Comparison of ENCODE assay signal across 29 mouse cellular contexts in the genomic region with DNA sequence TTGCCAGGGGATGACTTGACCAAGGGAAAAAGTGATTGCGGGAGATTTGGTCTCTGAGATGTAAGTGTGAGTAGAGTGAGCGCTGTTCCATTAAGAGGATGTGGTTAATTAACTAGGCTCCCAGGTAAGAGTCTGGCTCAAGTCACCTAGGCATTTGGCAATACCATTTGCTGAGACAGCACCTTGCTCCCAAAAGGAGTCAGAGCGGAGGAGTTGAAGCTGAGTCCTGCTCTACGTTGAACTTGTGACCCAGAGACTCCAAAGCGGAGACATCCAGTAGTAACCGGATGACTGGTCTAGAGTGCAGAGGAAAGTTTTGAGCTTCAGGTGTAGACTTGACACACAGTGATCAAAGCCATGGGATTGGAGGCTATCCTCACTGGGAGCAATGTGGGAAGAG. TPM values are rescaled to one million over a fixed set of nuclear protein-coding genes. Genes with fewer than 3 reads are reported as not detected.
DNase-seq lines count a peak whose midpoint lies in the region; ATAC-seq lines count a peak whose summit lies in the region.
"Had no signal": no experiment of that assay in that cellular context is flagged by ENCODE, and none has a peak within 500 bp of the region (broad histone marks: within the 10 kb centered on the region; RNA-seq: fewer than 3 reads in every experiment).

No protein-coding gene starts in this region.

- 90% methylated on average over 6 of the region's 6 CpGs for WGBS in kidney, embryonic 14.5 days

- H3K27ac ChIP-seq in kidney, embryonic 14.5 days (ENCODE audit: low read depth, low read length): no peak overlapping the region
- H3K27ac ChIP-seq: embryonic facial prominence, embryonic 12.5 days; embryonic facial prominence, embryonic 15.5 days; gastrocnemius, adult 2 months; heart, embryonic 10.5 days; heart, embryonic 13.5 days; hindbrain, embryonic 14.5 days had no signal

- no peak overlapping the region for H3K9ac ChIP-seq in kidney, embryonic 14.5 days (ENCODE audit: low read depth, low read length)
- H3K9ac ChIP-seq: embryonic facial prominence, embryonic 12.5 days; embryonic facial prominence, embryonic 15.5 days; forebrain, postnatal 0 days; heart, embryonic 13.5 days; hindbrain, embryonic 14.5 days had no signal

- no peak overlapping the region for H3K4me2 ChIP-seq in kidney, embryonic 14.5 days (replicated peaks; ENCODE audit: low read depth, low read length)
- H3K4me2 ChIP-seq: embryonic facial prominence, embryonic 12.5 days; embryonic facial prominence, embryonic 15.5 days; heart, embryonic 13.5 days; hindbrain, embryonic 14.5 days had no signal

- H3K27me3 ChIP-seq in kidney, embryonic 14.5 days (ENCODE audit: control insufficient read depth, insufficient read depth, low read length): no peaks in the 10 kb centered on the region
- H3K27me3 ChIP-seq: CH12.LX; embryonic facial prominence, embryonic 12.5 days; embryonic facial prominence, embryonic 15.5 days; heart, embryonic 13.5 days; Patski had no signal

- H3K9me3 ChIP-seq in kidney, embryonic 14.5 days (ENCODE audit: control insufficient read depth, low read length): no peaks in the 10 kb centered on the region
- H3K9me3 ChIP-seq: embryonic facial prominence, embryonic 12.5 days; embryonic facial prominence, embryonic 15.5 days; G1E; heart, embryonic 10.5 days; heart, embryonic 13.5 days had no signal

- peak; percentile 42 for DNase-seq in kidney, adult 11 months
- DNase-seq in kidney, adult 9 months: peak; percentile 53
- no peak for DNase-seq in kidney, adult 18-20 months
- peak; percentile 32 to 66 for DNase-seq in kidney, postnatal 36 days
- DNase-seq in kidney, postnatal 4 days: no peak
- no peak for DNase-seq in lung, adult 18-20 months
- DNase-seq: adrenal gland, adult 2 months; adrenal gland, postnatal 14 days; B cell, adult 2 months; cerebellum, adult 11 months; cerebellum, adult 2 months; cerebellum, adult 9-11 months; cerebellum, postnatal 25 days; forebrain, postnatal 0 days; gastrocnemius, adult 2 months; gastrocnemius, postnatal 14 days; heart, adult 18-20 months; heart, postnatal 14 days; heart, postnatal 4 days had no signal

- no peak for ATAC-seq in kidney, embryonic 14.5 days (ENCODE audit: low FRiP score, low TSS enrichment)
- ATAC-seq: forebrain, embryonic 14.5 days; forebrain, postnatal 0 days; Patski had no signal

- no peaks in the 10 kb centered on the region; the same call in 1 of the 2 replicates for H3K36me3 ChIP-seq in kidney, embryonic 14.5 days (ENCODE audit: control insufficient read depth, insufficient read depth, low read length)

- no peaks in the 10 kb centered on the region for H3K4me1 ChIP-seq in kidney, embryonic 14.5 days (ENCODE audit: control insufficient read depth, insufficient read depth, low read length)

- no peak overlapping the region for H3K4me3 ChIP-seq in kidney, embryonic 14.5 days (ENCODE audit: low read length)
- H3K4me3 ChIP-seq: embryonic facial prominence, embryonic 12.5 days; embryonic facial prominence, embryonic 15.5 days; gastrocnemius, adult 2 months; heart, embryonic 10.5 days; heart, embryonic 13.5 days had no signal

RNA-seq across cellular contexts. Expression of gene Cd164, which starts 22.8 kb away (rescaled TPM):
- 134 and 221 TPM in 2 replicates for polyA plus RNA-seq in kidney, embryonic 14.5 days (2014; fragmentation: Nextera tagmentation; extraction: Ambion mirVana)

RNA-seq across cellular contexts. Expression of gene Ppil6, which starts 51.8 kb away (rescaled TPM):
- 1.2 and 3.1 TPM in 2 replicates for polyA plus RNA-seq in kidney, embryonic 14.5 days (2014; fragmentation: Nextera tagmentation; extraction: Ambion mirVana)

RNA-seq across cellular contexts. Expression of gene Smpd2, which starts 51.9 kb away (rescaled TPM):
- 53.8 and 59.2 TPM in 2 replicates for polyA plus RNA-seq in kidney, embryonic 14.5 days (2014; fragmentation: Nextera tagmentation; extraction: Ambion mirVana)

Comparison
In these comparisons a context has a peak if more than half of its experiments do, and no peak if none do; other contexts are left out.
1. DNase-seq: peak in kidney, adult 11 months (single experiment), kidney, adult 9 months (single experiment) and kidney, postnatal 36 days (2 of 2); none in kidney, adult 18-20 months (single experiment), kidney, postnatal 4 days (0 of 2) and lung, adult 18-20 months (0 of 2).